Mouse (Mus musculus) intestine, postnatal 0 days (tissue): Measurements from ENCODE around the gene Ank2. TPM values are rescaled to one million over a fixed set of nuclear protein-coding genes. Genes with fewer than 3 reads are reported as not detected.

ENCODE experiments used
- ATAC-seq: fragments of 200-750 bp; cut with Nextera tagmentation; 2 replicates; pipeline ENCODE4 v1.8.0; 2017; ENCODE audit warnings: mild to moderate bottlenecking, moderate TSS enrichment, moderate library complexity
- H3K27ac ChIP-seq: fragments of 300-500 bp; sonication (generic); 2 replicates; pipeline ENCODE4 v1.5.1; 2014; ENCODE audit warnings: mild to moderate bottlenecking, low read depth, low read length, moderate library complexity
- H3K27me3 ChIP-seq: fragments of 300-500 bp; sonication (generic); replicated peaks from 2 replicates; pipeline ENCODE4 v1.6.1; 2014; ENCODE audit warnings: low read length, mixed read lengths; ENCODE audit not compliant: control insufficient read depth, insufficient read depth
- H3K36me3 ChIP-seq: fragments of 300-500 bp; sonication (generic); 2 replicates; pipeline ENCODE4 v1.6.1; 2014; ENCODE audit warnings: mild to moderate bottlenecking, moderate library complexity; ENCODE audit not compliant: control insufficient read depth, insufficient read depth
- H3K4me1 ChIP-seq: fragments of 300-500 bp; sonication (generic); replicated peaks from 2 replicates; pipeline ENCODE4 v1.6.1; 2014; ENCODE audit warnings: antibody characterized with exemption, low read length, mixed read lengths; ENCODE audit not compliant: control insufficient read depth, insufficient read depth
- H3K4me2 ChIP-seq: fragments of 300-500 bp; sonication (generic); replicated peaks from 2 replicates; pipeline ENCODE4 v1.6.1; 2014; ENCODE audit warnings: low read depth, mild to moderate bottlenecking, moderate library complexity
- H3K4me3 ChIP-seq: fragments of 300-500 bp; sonication (generic); 2 replicates; pipeline ENCODE4 v1.5.1; 2014; ENCODE audit warnings: low read depth, low read length
- H3K9ac ChIP-seq: fragments of 300-500 bp; sonication (generic); 2 replicates; pipeline ENCODE4 v1.6.1; 2014; ENCODE audit warnings: mild to moderate bottlenecking, low read depth, low read length
- H3K9me3 ChIP-seq: fragments of 300-500 bp; sonication (generic); 2 replicates; pipeline ENCODE4 v1.6.1; 2016; ENCODE audit warnings: mixed run types; ENCODE audit not compliant: control insufficient read depth
- CTCF ChIP-seq: sonication (generic); IDR thresholded peaks from 2 replicates; pipeline ENCODE4 v1.5.1; 2016; ENCODE audit warnings: low read depth, mild to moderate bottlenecking, control low read depth, antibody characterized with exemption, moderate library complexity
- WGBS: fragments of 180-500 bp; shearing (Covaris S2); extraction: QIAGEN DNeasy Blood & Tissue Kit; methylation state at CpG from one replicate; pipeline ENCODE4 v1.1.7; 2014; 5-methylcytosine and 5-hydroxymethylcytosine counted together
- polyA plus RNA-seq: library from polyadenylated mRNA; unstranded; fragments of >200 nt; fragmentation: Nextera tagmentation; extraction: Ambion mirVana; gene quantifications from 2 replicates; pipeline ENCODE4 v1.2.1, GENCODE M21; 2015

Gene Ank2
- polyA plus RNA-seq, 1 experiment from 2014 or later = 9.0 TPM

DNA sequence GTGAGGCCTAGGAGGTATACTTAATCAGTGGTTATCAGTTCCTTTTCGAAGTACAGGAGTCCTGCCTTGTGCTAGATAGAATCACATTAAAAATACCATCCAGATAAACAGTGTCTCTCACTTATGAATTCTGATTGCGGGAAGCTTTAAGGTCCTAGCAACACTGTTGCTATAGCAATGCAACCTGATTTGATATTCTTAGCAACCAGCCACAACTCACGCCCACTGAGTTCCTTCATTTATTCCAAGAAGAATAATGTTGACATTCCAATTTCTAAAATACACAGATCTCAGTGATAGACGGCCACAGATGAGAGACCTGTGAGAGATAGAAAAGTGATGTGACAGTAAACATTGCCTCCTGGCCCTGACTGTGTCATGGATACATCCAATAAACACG lies 233.4 kb downstream of the Ank2 start:
- no peak overlapping the region for H3K4me3 ChIP-seq
- no peak overlapping the region for H3K4me2 ChIP-seq
- ATAC-seq = no peak
- H3K27me3 ChIP-seq = no peaks in the 10 kb centered on the region
- no peaks in the 10 kb centered on the region for H3K4me1 ChIP-seq
- H3K36me3 ChIP-seq = no peaks in the 10 kb centered on the region
- 65% methylated on average over 5 of the region's 5 CpGs for WGBS
- no peaks in the 10 kb centered on the region for H3K9me3 ChIP-seq
- no peak overlapping the region for H3K9ac ChIP-seq
- no peak for TF ChIP-seq CTCF
- no peak overlapping the region for H3K27ac ChIP-seq

DNA sequence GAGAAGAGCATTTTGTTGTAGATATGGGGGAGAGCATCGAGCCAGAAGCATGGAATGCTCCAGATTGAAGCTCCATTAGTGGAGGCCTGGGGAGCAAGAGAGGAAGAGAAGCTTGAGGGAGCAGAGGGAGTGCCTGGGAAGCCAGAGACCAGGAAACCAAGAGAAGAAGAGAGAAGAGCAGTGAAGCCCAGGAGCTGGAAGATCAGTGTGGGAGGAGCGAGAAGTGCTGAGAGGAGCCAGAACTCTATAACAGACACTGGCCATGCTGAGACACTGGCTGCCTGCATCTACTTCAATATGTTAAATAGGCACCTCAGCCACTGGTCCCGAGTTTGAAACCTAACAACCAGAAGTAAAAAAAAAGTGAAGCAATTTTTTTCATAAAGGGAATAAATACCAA lies 234.0 kb downstream of the Ank2 start:
- no peak for TF ChIP-seq CTCF
- Histone ChIP-seq H3K27me3 (no peaks in the 10 kb centered on the region), H3K4me2 (no peak overlapping the region), H3K9ac (no peak overlapping the region), H3K9me3 (no peaks in the 10 kb centered on the region), H3K4me3 (no peak overlapping the region), H3K4me1 (no peaks in the 10 kb centered on the region), H3K36me3 (no peaks in the 10 kb centered on the region), H3K27ac (no peak overlapping the region)
- WGBS = 72% methylated on average over 3 of the region's 3 CpGs
- ATAC-seq = no peak

DNA sequence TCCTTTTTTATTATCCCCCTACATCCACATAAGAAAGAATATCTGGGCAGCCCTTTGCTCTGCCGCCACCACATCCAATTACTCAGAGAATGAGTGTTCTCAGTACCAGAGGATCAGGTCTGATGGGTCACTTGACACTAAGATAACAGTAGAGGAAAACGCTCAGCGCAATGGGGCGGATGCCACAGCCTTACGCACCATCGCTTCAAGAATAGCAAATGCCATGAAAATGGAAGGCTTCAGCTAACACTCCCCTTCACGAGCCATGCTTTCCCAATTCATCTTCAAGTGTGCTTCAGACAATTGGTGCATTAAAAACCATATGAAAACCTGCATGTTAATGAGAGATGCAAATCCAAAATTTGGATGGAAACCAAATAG lies 238.4 kb downstream of the Ank2 start:
- Histone ChIP-seq H3K27me3 (no peaks in the 10 kb centered on the region), H3K4me1 (peaks cover 3% of the 10 kb centered on the region; the same call in 1 of the 2 replicates), H3K4me3 (no peak overlapping the region), H3K9me3 (no peaks in the 10 kb centered on the region), H3K9ac (no peak overlapping the region), H3K27ac (no peak overlapping the region), H3K36me3 (no peaks in the 10 kb centered on the region), H3K4me2 (no peak overlapping the region)
- TF ChIP-seq CTCF = no peak
- 80% methylated on average over 7 of the region's 7 CpGs for WGBS
- ATAC-seq = no peak

DNA sequence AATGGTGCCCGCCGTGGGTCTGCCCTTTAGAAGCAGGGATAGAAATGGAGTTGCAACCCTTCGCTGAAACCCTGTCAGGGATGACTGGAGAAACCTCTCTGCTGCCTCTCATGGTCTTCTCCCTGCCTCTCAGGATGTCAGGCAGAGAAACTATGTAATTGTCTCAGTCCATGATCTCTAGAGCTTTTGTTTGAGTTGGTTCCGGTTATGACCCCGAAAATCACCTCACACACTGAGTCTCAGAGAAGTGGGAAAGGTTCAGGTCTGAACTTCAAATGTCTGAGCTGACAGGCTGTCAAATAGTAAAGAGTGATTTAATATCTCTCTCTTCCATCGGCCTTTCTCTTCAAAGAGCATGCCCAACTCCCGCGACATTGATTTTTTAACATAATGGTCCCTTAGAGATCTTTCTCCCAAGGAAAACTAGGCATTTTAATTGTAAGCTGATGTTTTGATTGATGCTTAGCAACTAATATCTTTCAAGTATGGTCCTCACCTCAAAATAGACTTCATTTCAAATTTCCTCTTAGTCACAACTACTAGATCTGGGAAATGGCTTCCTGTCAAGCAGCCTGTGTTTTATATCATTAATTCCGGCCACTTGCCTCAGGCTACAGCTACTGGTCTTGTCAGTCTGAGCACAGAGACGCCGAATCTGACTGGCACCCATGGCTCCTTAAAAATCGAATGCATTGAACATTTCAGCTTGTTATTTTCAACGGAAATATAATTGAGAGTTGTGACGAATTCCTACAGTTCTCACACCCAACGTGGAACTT lies 239.0 kb downstream of the Ank2 start:
- TF ChIP-seq CTCF = no peak

DNA sequence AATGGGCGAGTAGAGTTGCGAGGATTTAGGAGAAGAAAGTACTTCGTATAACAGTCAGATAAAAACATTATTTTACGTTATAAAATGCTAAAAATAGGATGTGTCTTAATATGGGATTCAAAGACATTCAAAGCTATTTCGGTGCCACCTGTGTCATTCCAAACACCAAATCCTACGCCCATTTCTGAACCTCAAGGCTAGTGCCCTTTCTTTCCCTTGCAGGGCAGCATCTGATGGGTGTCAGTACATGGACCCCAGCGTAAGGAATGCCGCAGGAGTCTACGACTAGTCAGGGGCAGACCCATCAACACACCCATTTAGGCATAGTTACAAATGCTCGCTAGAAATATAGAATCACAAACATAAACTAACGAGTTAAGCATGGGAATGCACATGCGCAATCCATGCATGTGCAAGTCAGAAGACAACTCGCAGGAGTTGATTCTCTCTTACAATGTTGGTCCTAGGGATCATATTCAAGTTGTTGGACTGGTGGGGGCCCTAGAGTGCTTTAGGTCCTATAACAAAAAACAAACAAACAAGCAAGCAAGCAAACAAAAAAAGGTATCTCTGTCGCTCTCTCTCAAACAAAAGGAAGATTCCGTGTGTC lies 240.6 kb downstream of the Ank2 start:
- Histone ChIP-seq H3K4me2 (no peak overlapping the region), H3K36me3 (no peaks in the 10 kb centered on the region), H3K27me3 (no peaks in the 10 kb centered on the region), H3K9ac (no peak overlapping the region), H3K4me3 (no peak overlapping the region; the same call in 1 of the 2 replicates), H3K9me3 (no peaks in the 10 kb centered on the region), H3K27ac (no peak overlapping the region), H3K4me1 (peaks cover 3% of the 10 kb centered on the region; the same call in 1 of the 2 replicates)
- 50% methylated on average over 15 of the region's 15 CpGs for WGBS
- no peak for TF ChIP-seq CTCF
- no peak for ATAC-seq

More for the DNA sequence above, 239.0 kb downstream of the Ank2 start:
- ATAC-seq = no peak
- 79% methylated on average over 15 of the region's 15 CpGs for WGBS
- Histone ChIP-seq H3K9ac (no peak overlapping the region), H3K4me3 (no peak overlapping the region), H3K4me1 (peaks cover 3% of the 10 kb centered on the region; the same call in 1 of the 2 replicates), H3K4me2 (no peak overlapping the region), H3K27ac (no peak overlapping the region), H3K27me3 (no peaks in the 10 kb centered on the region), H3K36me3 (no peaks in the 10 kb centered on the region), H3K9me3 (no peaks in the 10 kb centered on the region)

DNA sequence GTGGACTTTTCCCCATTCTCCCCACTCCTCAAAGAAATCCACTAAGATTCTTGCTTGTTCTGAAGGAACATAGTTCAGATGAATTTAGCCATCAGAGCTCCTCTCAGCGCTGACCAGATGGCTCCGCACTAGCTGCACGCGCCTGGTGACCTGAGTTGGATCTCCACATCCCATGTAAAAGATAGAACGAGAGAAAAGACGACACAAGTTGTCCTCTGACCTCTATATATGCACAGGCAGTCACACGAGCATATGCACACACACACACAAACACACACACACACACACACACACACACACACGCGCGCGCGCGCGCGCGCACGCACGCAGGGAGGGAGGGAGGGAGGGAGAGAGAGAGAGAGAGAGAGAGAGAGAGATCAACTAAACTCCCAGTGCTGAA lies 241.2 kb downstream of the Ank2 start:
- peaks cover 3% of the 10 kb centered on the region; the same call in 1 of the 2 replicates for H3K4me1 ChIP-seq
- 1% methylated on average over 18 of the region's 18 CpGs for WGBS
- no peaks in the 10 kb centered on the region for H3K9me3 ChIP-seq
- no peaks in the 10 kb centered on the region for H3K36me3 ChIP-seq
- peak overlapping the region; percentile 45 for H3K4me3 ChIP-seq
- peak overlapping the region; percentile 21; the same call in 1 of the 2 replicates for H3K27ac ChIP-seq
- H3K9ac ChIP-seq = no peak overlapping the region
- TF ChIP-seq CTCF = no peak
- H3K4me2 ChIP-seq = peak overlapping the region; percentile 69
- peak; percentile 65; the same call in 1 of the 2 replicates for ATAC-seq
- no peaks in the 10 kb centered on the region for H3K27me3 ChIP-seq
